Mouse (Mus musculus): ENCODE data around the gene Six3. TPM values are rescaled to one million over a fixed set of nuclear protein-coding genes. Genes with fewer than 3 reads are reported as not detected.

Six3 gene
- polyA plus RNA-seq, 1 experiment = 0.74 TPM

DNA sequence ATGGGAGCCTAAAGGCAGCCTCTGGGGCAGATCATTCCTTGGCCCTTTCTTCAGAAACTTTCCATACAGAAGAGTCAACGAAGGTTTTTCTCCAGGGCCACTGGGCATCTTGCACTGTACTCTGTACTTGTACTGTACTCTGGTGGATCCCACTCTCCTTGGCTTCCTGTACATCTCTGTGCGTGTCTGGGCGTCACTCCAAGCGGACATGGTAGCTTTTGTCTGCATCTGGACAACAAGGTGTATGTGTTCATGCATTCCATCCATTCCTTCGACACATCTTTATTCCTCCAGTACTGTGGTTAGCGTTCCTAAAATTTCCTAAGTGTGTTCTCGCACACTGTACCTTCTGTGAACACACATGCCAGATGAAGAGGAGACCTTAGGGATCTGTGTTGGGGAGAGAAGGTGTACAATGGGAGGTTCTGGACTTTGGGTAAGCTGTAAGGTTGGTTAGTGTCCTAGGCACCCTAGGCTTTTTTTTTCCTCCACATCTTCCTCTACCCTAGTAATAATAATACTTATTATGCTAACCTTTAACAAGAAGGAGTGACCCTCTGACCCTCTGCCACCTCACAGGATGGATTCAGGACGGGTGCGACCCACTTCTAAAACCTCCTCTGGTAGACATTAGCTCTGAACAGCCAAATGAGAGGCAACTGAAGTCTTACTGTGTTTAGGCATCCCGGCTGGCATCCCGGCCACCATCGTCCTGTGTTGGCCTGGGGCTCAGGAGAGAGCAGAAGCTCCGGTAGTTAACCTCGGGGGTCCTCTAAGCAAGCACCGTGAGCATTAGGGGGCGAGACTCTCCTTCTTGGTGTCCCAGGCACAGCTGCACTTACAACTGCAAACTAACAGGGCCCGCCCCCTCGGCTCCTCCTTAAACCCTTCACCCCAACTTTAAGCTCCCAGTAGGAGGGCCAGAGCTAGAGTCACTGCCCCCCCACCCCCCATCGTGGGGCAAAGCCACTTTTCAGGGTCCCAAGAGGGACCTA, 1.6 kb upstream of the Six3 start:
- no peak for DNase-seq (ENCODE audit: extremely low spot score in 1 of 2, low spot score in 1 of 2)

DNA sequence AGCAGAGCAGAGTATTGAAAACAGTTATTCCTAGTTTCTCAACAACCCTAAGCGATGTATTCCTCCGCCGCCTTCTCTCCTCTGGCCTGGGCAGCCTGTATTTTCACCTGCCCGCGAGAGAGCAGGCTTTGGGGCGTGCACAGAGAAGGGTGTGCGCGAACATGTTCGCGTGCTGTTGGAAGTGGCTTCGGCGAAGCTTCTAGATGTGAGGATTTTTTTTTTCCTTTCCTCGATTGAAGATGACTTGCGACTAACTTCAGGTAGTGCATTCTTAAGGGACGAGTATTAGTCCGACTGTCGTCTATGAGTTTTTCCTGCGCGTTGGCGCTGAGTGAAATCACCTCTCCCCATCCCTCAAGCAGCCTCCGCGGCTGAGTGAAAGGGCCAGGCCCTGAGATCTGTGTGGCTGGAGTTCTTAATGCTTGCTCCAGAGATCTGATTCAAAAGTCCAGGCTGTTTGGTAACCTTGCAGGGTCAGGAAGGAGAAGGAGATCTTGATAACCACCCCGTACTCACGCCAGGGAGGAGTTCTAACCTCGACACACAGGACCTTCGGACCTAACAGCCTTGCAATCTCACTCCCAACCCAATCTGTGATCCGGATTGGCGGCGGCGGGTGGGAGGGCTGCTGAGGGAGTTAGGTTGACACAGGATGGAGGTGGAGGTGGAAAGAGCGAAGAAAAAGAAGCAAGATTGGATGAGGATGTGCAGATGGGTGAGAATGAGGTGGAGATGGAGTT, 712 bp upstream of the Six3 start:
- no peak for DNase-seq (ENCODE audit: extremely low spot score in 1 of 2, low spot score in 1 of 2)

DNA sequence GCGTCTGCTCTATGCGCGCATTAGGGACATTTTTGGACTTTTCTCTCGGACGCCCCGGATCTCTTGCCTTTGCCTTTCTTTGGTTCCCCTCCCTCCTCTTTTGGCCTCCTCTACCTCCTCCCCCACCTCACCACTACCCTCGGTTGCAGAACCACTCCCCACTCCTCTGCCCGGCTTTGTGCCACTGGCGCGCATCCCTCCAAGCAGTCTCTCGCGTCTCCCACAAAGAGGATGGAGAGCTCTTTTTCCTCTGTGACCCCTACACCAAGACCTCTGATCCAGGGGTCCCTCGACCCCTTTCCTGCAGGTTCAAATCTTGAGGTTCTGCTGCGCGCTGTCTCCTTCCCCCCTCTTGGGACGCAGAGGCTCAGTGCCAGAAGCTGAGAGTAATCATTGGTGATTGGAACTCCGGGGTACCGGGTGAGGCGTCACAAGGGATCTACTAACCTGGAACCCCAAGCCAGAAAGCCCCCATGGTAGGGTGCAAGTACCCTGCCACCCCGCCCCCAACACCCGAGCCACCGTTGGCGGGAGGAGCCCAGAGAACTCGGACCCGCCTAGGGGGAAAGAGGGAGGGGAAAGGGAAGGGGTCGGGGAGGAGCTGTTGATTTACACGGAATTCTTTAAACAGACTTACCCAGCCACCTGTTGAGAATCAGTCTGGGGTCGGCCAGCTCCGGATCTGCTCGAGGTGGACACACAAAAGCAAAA, 758 bp downstream of the Six3 start:
- DNase-seq (ENCODE audit: extremely low spot score in 1 of 2, low spot score in 1 of 2) = no peak

DNA sequence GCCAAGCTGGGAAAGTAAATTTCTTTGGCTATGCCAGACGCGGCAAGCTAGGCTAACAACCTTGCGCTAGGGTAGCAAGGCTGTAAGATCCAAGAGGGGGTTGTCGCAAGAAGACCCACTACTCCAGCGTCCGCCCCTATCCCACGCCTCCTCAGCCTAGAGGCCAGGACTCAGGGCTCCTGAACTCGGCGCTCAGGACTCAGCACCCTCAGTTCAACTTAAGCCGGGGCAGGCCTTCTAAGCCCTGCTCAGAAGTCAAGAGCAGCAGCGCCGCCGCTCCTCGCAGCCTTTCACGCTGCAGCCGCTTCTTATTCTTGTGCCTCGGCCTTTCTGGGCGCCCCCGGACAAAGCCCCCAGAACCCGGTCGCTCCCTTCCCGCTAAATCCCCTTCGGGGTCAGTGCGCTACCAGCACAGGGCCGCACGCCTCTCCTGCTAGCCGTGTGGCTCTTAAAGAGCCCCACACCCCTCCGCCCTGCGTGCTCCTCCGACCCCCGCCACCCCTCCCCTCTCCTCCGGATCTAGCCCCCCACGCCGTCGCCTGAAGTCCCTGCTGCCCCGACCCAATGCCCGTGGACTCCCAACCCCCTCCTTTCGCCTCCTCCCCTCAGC, 1.4 kb downstream of the Six3 start:
- DNase-seq (ENCODE audit: extremely low spot score in 1 of 2, low spot score in 1 of 2) = no peak

DNA sequence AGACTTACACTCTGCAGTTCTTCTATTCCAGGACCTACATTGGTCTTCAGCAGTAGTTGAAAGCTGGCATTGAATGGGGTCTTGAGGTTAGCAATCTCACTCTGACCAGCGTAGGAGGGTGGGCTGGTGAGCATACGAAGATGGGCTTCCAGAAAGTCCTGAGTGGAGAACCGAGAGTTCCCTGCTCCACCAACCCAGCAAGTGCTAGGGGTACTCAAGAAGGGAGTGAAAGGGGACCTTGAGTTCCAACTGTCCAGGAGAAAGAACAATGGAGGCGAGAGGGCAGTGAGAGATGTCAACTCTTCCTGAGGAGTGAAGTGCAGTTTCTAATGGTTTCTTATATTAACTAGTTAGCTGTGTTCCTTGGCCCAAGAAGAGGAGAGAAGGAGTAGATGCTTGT, 2.2 kb downstream of the Six3 start:
- DNase-seq (ENCODE audit: extremely low spot score in 1 of 2, low spot score in 1 of 2) = no peak

DNA sequence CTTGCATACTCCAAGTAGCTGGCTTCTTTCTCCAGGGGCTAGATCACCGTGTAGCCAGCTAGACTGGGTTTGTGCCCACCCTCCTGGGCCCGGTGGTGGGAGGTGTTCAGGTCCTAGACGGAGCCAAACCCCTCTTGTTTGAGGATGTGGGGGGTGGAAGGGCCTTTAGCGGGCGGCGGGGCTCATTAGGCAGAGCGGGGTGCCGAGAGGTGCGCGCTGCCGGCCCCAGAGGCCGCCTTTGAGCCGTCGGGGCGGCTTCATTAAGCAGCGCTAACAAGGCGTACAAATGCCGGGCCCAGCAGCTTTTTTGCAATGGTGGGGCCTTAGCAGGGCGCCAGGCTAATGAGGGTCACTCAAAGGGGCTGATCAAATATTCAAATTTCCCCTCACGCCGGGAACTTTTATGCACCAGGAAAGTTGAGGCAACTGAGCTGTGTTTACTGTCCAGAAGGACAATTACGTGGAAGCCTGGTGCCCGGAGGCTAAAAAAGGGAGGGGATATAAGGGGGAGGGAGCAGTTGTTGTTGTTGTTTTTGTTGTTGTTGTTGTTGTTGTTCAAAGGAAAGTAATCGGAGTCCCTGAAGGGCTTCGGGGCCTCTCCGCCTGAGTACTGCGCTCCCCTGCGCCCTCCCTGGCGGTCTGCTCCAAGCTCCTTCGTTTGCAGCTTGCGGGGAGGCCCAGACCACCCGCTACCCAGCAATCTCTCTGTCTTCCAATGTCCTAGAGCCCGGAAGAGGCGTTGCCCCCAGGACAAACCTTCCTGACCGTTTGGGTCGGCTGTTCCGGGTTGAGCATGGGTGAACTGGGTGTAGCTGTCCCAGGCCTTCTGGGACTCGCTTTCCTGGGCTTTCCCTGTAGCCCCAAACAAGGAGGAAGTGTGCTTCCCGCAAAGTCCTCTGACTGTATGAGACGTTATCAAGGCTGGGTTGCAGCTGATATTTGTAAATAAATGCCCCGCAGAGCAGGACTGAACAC, 3.4 kb downstream of the Six3 start:
- DNase-seq (ENCODE audit: extremely low spot score in 1 of 2, low spot score in 1 of 2) = no peak

DNA sequence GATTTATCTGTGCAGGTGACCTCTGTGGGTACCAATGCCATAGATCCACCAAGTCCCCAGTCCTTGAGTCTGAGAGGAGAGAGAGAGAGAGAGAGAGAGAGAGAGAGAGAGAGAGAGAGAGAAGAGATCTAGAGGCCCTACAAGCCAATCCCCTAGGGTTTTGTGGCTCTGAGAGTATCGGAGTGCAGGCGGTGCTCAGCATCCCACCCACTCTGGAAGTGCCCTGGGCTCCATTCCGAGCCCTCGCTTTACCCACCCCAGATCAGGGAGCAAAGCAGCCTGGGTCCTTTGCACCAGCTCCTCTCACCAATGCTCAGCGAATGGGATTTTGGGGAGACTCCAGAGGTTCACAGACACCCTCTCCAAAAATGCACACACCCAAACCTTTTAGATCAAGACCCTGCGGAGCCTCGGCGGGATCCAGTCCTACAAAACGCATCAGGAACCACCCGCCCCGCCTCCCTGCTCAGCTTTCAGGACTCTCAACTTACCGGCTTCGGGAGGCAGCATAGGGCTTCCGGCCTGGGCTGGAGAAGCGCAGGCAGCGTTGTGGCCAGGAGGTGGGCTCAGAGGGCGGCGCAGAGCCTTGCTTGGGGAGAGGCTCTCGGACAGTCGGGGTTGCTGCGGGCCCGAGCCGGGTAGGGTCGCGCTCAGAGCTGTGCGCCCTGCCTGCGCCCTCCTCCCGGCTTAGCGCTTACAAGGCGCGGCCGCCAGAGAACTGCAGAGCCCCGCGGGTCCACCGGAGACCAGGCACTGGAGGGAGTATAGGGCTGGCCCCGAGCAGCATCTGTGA, 4.4 kb downstream of the Six3 start:
- DNase-seq (ENCODE audit: extremely low spot score in 1 of 2, low spot score in 1 of 2) = no peak

DNA sequence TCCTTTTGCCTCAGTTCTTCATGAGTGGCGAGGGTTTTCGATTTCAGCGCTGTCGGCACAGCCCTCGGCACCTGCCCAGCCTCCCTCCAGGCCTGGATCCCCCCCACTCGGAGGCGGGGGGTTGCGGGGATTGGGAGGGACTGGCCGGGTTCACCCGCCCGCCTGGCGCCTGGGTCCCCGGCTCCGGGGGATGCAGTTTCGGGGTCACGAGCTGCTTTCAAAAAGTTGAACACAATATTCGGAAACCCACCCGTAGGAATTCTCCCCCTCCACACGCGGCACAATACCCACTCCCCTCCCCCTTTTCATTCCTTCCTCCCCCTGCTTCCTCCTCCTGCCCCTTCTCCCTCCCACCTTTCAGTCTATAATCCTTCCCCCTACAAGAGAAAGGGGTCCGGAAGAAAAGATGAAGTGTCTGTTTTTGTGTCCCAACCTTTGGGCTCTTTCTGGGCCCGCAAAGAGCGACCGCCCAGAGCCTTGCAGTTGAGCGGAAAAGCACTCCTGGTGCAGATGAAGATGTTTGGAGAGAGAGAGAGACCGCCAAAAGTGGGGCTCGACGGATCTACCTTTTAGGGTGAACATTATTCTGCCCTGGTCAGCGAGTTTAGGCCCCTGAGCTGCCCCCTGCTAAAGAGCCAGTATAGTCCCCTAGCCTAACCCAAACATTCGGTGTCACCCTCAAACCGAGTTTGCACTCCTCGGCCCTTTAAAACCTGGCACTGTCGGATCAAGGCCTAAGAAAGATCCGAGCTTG, 5.1 kb downstream of the Six3 start:
- no peak for DNase-seq (ENCODE audit: extremely low spot score in 1 of 2, low spot score in 1 of 2)

DNA sequence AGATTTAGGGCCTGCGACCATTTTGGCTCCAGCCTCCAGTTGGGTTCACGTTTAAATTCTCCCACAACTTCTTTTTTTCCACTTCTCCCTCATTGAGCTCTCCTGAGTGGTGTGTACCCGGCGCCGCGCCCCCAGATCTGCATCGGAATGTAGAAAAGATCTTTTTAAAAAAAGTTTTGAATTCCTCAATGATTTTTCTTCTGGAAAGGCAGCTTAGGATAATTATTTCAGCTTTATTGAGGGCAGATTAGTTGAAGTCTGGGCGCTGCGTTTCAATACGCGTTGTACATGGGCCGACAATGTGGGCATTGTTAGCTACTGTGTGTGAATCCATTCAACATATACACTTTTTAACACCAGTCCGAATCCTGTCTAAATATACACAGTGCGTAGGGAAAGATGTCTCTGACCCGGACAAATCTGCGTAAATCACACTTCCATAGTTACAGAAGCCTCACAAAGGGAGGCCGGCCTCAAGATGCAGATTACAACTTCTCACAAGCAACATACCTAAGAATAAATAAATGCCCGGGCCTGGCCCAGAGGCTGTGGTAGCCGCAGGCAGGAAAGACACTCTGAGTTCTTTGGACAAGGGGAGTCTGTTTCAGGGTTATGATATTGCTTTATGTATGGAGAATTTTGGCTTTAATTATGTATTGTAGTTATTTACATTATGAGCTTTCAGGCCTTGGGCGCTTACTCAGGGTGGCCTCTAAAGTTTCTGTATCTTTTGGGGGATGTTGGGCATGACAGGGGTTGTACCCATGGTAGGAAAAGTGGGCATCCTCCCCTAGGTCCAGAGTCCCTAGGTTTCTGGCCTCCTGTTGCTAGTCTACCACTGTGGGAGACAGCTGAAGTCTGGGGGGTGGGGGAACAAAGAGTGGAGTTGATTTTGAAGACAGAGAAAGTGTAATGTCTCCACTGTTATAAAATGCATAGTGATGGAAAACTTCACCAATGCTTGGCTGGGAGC, 6.0 kb downstream of the Six3 start:
- DNase-seq (ENCODE audit: extremely low spot score in 1 of 2, low spot score in 1 of 2) = no peak

DNA sequence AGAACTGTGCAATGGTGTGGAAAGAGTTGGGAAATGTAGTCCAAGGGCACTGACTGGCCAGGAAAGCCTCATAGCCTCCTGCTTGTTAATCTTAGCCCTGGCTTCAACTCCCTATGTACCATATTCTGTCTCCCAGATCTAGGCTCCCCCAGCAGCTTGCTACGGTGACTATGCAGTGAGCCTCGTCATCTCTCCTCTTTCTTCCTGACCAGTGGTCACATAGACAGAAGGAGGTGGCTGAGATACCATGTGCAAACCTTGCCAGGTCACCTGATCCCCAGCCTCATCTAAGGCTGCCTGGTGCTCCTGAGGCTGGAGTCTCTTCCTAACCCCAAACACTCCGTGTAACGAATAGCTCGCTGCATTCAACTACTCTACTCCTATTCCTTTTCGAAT, 6.7 kb downstream of the Six3 start:
- DNase-seq (ENCODE audit: extremely low spot score in 1 of 2, low spot score in 1 of 2) = no peak

DNA sequence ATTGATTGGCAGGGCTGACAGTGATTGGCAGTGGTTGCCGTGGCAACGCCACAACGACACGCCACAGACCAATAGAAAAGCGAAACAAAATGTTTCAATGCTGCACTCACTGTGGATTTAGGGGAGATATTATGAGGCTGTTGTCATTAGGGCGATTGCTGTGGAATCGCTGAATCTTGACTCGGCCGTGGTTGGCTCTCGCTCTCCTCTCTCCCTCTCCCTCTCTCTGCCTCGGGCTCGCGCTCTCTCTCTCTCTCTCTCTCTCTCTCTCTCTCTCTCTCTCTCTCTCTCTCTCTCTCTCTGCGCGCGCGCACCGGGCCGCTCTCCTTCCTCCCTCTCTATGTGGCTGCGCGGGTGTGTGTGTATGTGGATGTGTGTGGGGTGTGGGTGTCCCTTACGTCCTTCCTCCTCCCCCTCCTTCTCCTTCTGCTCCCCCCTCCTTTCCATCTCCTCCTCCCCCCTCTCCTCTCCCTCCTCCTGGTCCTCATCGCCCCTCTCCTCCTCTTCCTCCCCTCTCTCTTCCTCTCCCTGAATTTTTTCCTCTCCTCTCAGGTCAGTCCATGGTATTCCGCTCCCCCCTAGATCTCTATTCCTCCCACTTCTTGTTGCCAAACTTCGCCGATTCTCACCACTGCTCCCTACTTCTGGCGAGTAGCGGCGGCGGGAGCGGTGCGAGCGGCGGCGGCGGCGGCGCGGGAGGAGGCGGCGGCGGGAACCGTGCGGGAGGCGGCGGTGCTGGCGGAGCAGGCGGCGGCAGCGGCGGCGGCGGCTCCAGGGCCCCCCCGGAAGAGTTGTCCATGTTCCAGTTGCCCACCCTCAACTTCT, 7.5 kb downstream of the Six3 start:
- DNase-seq (ENCODE audit: extremely low spot score in 1 of 2, low spot score in 1 of 2) = no peak

DNA sequence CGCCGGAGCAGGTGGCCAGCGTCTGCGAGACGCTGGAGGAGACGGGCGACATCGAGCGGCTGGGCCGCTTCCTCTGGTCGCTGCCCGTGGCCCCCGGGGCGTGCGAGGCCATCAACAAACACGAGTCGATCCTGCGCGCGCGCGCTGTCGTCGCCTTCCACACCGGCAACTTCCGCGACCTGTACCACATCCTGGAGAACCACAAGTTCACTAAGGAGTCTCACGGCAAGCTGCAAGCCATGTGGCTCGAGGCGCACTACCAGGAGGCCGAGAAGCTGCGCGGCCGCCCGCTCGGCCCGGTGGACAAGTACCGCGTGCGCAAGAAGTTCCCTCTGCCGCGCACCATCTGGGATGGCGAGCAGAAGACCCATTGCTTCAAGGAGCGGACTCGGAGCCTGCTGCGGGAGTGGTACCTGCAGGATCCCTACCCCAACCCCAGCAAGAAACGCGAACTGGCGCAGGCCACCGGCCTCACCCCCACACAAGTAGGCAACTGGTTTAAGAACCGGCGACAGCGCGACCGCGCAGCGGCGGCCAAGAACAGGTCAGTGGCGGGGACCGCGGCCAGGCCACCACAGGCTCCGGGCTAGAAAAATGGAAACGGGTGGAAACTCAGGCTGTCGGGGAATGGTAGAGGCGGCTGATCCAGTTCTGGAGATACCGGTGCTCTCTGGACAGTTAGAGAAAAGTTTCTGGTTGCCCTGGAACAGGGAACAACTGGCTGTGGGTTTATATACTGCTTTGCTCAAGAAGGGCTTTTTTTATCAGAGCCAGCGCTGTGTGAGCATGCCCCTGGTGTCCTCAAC, 8.3 kb downstream of the Six3 start:
- DNase-seq (ENCODE audit: extremely low spot score in 1 of 2, low spot score in 1 of 2) = no peak

DNA sequence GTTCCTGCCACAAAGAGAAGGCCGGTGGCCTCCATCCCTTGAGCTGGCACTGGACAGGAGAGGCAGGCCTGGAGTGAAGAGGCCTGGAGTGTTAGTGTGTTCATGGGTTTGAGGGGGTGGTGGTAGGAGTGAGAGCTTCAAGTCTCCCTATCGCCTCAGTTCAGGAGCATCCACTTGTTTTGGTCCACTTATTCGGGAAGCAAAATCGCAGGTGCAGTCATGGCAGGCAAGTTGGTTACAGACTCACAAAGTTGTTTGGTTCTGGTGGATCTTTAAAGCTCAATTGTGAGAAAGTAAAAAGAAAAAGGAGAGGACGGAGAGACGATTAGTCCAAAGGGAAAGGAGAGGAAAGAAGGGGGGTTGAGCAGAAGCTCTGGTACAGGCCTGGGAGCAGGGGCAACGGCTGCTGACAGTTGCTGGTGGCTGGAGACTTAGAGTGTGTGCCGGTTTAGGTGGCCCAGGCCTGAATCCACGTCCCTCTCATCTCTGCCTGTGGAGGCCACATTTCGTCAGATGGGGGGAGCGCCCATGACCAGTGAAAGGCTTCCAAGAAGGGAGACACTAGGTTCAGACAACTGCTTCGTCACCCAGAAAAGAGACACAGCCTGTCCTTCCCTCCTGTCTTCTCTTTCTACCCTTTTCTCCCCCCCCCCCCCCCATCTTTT, 9.2 kb downstream of the Six3 start:
- DNase-seq (ENCODE audit: extremely low spot score in 1 of 2, low spot score in 1 of 2) = no peak

DNA sequence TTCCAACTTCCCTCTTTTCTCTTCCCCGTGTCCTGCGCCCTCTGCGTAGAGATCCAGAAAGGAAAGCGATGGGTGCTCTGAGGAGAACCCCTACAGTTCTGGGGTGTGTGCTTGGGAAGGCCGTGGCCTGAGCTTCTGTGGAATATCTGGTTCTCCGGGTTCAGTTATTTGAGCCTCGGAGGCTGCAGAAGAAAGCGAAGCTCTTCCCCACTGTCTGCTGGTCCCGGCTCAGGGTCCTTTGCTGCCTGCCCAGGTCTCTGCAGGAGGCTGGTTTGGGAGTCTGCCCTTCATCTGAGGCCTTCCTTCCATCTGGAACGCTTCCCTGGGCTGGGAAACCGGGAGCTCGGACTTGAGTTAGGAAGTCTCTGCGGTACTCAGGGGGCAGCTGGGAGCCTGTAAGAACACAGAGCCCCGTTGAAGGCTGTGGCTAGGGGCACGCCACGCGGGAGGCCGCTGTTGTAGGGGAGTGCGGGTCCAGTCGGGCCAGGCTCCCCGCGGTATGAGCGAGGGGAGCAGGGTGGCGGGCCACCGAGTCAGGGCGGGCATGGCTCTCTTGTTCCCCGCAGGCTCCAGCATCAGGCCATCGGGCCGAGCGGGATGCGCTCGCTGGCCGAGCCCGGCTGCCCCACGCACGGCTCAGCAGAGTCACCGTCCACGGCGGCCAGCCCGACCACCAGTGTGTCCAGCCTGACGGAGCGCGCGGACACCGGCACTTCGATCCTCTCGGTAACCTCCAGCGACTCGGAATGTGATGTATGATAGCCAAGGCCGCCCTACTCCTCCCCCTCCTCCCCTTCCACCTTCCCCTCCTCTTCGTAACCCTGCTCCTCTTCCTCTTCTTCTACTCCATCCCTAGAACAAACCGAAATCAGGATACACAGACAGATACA, 10.0 kb downstream of the Six3 start:
- DNase-seq (ENCODE audit: extremely low spot score in 1 of 2, low spot score in 1 of 2) = no peak

All from frontal cortex, adult 2 months (tissue).